Mouse (Mus musculus) gonadal fat pad, adult 2 months (tissue): ENCODE data around the gene 4933403O08Rik. TPM values are rescaled to one million over a fixed set of nuclear protein-coding genes. Genes with fewer than 3 reads are reported as not detected.

Source experiments
- DNase-seq: peaks from one replicate; pipeline ENCODE4 v3.0.0-alpha.2; 2012; ENCODE audit warnings: low read depth
- polyA plus RNA-seq: library from polyadenylated mRNA; depleted of rRNA; stranded (reverse); fragments of >200 nt; gene quantifications from 2 replicates; pipeline ENCODE4 v1.2.3, GENCODE M21; 2012; rRNA removed

4933403O08Rik gene
- not detected in 2 replicates for polyA plus RNA-seq

DNA sequence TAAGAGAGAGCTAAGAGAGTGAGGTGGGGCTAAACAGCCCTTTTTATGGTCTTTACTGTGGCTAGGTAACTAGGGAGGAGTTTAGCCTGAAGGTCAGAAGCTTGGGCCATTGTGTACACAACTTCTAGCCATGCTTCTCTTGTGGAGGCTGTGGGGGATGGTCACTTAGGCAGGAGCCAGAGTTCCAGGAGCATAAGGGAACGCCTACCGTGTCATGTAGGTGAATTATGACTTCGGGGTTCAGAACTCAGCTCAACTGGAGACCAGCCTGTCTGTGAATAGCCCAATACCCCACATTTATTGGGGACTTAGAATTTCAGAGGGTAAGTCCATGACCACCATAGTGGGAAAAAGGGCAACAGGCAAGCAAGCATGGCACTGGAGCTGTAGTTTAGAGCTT is at the start of gene 4933403O08Rik:
Gene 4933403O08Rik, plus strand, starts transcription at position 301 of the 400 bp plus-strand sequence.
- DNase-seq: no peak

DNA sequence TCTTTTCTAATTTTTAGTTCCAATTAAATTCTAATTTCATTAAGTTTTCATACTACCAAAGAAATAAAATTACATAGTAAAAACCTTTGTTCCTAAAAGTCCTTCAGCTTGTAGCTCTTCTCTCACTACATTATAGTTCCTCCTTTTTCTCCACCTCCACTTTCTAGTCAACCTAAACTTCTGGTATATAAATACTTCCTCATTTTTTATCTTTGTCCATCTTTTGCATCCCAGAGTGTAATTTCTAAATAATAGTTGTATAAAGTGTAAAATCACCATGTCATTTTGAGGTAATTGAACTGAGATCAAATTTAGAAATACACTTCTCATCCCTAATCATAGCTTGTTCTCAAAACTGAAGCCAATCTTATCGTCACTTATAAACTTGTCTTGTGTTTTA is 4.1 kb downstream of the 4933403O08Rik start:
- no peak for DNase-seq

DNA sequence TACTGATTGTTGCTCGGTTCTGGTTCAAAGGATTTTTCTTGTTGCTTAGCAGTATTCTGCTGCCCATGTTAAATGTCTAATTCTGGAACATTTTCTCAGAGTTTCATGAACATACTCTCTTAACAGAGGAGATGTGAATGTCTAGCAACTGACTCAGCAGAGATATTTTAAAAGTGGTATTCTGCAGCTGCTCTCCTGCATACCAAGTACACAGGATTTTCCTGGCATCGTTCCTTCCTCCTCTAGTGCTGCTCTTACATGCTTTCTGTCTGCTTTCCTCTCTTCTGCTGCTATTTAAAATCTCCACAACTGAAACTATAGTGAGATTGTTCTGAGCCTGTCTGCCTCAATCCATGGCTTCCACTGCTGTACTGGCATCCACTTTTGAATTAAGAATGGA is 16.7 kb downstream of the 4933403O08Rik start:
- no peak for DNase-seq

DNA sequence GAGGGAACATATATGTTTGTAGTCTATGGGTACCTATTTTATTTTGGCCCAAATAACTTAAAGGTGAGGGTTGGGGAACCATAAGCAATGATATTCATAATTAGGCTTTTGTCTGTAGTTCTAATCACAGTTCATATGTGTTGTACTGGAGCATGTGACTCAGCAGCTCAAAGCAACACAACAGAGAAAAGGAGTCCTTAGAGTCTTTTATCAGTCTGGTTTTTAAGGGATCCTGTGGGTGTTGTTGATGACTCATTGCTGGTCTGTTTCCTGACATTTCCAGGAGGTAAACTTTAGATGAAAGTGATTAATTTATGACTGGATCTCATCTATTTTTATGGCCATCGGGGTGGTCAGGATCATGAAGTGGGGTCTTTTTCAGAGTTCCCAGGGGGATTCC is 34.7 kb downstream of the 4933403O08Rik start:
- DNase-seq: no peak

Other genes starting within 250 kb of the 4933403O08Rik start
- not detected in 2 replicates for gene Tex16, start 228.0 kb upstream of the 4933403O08Rik start, polyA plus RNA-seq
- gene Apool, start 72.3 kb downstream of the 4933403O08Rik start, polyA plus RNA-seq: 5.2 and 6.8 TPM in 2 replicates
- 0.09 and 0.14 TPM in 2 replicates for gene Satl1, start 167.7 kb downstream of the 4933403O08Rik start, polyA plus RNA-seq